Mouse (Mus musculus): ENCODE measurements around the gene Tbc1d1. TPM values are rescaled to one million over a fixed set of nuclear protein-coding genes. Genes with fewer than 3 reads are reported as not detected.
"Not testable (repeated sequence)": the region's sequence is repeated elsewhere in the genome, so short reads cannot be mapped to it uniquely, and the experiment has no call there.

The Tbc1d1 gene
- total RNA-seq, 2 experiments from 2014 or later, result 22.3 to 26.1 TPM

GRCm38 (mm10) chr5:64299508-64300324 lies 143.6 kb downstream of the Tbc1d1 start:
- DNase-seq (ENCODE audit: low spot score in 2 of 2), result no peak

GRCm38 (mm10) chr5:64301246-64301645 lies 145.1 kb downstream of the Tbc1d1 start:
- DNase-seq (ENCODE audit: low spot score in 2 of 2), result no peak

GRCm38 (mm10) chr5:64307289-64307688 lies 151.2 kb downstream of the Tbc1d1 start:
- DNase-seq (ENCODE audit: low spot score in 2 of 2), result no peak

DNA sequence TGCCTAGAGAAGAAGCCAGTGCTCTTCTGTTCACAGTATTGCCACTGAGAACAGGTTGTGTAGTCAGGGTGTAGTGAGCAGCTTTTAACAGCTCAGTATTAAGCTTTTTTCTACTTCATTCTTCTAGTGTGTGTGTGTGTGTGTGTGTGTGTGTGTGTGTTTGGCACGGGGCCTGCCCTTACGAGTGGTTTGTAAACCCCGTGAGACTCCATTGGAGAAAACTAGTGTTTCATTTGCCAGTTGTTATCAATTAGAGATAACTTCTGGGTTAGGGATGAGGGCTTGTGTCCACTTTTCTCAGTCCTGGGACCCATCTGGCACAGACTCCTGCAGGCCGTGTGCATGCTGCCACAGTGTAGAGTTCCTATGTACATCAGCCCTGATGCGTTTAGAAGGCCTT lies 156.2 kb downstream of the Tbc1d1 start:
- no peak for DNase-seq (ENCODE audit: low spot score in 2 of 2)

DNA sequence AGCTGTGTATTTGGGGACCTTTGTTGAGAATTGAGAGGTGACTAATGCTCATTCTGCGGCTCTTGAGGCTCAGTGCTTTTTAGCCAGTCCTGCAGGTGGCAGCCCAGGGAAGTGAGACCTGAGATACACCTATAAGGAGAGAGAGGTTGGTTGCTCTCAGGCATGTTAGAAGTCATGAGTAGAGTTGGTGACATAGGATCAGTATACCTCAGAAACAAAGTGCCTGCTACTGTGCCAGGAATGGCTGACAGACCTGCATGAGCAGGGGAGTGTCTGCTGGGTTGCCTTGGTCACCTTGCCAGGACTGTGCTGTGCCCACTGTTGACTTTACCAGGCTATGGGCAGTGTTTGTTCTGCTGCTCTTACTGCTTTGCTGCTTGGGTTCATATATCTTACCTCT lies 157.4 kb downstream of the Tbc1d1 start:
- no peak for DNase-seq (ENCODE audit: low spot score in 2 of 2)

DNA sequence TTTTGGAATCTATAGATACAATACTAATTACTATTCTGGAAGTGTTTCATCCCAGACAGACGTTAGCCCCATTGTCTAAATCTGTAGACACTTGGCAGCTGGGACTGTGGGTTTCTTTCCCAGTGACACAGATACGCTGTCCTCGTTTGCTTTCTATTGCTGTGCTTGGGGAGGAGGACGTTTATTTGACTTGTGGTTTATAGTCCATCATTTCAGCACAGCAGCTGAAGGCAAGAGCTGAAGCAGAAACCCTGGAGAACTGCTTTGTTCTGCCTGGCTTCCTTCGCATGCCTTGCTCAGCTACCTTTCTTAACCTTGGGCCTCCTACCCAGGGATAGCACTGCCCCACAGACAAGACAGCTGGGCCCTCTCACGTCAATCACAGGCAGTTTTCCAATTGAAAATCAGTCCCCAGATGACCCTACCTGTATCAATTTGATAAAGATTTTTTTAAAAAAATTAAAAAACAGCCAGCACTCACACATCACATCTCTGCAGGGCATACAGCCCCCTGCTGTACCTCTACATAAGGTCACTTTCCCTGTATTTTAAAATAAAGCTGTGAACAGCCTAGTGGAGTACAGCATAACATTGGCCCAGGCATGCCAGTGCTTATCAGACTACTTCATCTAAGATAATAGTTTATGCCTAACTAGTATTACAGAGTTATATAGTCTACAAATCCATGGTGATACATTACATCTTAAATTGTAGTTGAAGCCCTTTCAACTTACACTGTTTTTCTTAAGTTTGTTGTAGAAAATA lies 158.4 kb downstream of the Tbc1d1 start:
- DNase-seq (ENCODE audit: low spot score in 2 of 2), result peak in 1 of 2 experiments; percentile 27

DNA sequence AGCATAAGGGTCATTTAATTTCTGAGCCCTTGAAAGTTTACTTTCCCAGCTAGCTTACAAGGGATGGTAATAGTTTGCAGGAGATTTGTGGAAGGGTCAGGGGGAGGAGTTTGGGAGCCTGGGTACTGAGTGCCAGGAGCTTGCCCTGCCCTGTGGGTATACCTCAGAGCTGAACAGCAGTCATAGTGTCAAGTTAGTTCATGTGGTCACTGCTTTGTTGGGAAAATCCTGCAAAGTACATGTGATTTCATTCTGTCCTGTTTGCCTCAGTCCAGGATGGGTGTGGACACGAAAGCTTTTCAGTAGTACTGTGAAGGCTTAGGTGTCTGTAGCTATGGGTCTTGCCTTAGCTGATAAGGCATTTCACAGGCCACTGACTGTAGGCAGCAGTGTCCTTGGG lies 159.0 kb downstream of the Tbc1d1 start:
- DNase-seq (ENCODE audit: low spot score in 2 of 2), result no peak

DNA sequence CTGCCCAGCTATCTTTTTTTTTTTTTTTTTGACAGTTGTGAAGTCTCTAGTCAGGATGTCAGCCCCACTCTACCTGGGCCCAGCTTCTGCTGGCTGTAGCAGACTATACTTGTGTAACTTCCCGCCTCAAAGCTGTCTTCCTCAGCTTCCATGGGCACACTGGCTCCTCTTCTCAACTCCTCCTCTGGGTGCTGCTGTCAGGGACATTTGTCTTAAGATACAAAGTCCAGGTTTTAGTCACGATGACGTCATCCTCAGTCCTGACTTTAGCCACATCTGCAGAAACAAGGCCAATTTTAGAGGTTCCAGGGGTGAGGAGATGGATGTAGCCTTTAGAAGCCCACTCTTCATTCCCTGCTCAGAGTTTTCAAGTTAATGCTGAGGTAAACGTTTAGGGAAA lies 167.2 kb downstream of the Tbc1d1 start:
- DNase-seq (ENCODE audit: low spot score in 2 of 2), result no peak

DNA sequence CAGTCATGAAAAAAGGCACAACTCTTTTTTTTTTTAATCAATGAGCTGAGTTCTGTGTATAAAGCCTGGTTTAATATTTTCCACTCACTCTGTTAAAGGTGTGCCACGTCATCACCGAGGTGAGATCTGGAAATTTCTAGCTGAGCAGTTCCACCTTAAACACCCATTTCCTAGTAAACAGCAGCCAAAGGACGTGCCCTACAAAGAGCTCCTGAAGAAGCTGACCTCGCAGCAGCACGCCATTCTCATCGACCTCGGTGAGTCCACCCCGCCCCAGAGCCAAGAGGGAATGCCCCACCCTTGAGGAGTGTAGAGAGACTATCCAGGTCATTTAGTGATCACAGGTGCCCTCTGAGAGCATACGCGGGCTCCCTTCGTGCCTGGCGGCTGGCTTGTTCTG lies 168.2 kb downstream of the Tbc1d1 start:
- no peak for DNase-seq (ENCODE audit: low spot score in 2 of 2)

DNA sequence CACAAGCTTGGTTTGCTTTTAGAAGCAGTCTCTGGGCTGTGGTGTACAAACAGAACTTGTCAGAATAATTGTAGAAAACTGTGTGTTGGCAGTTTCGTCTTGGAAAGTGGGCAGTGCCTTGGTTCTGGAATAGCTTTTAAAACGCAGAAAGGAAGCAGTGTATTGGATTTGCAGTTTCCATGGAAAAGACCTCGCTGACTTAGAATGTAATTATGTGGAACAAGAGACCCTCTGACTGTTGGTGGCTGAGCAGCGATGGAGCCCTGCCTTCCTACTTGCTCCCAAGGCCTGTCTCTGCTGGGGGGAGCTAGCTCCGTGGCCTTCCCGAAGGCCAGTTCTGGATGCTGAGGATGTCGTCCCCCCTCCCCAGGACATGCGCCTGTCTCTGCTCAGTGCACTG lies 168.8 kb downstream of the Tbc1d1 start:
- no peak for DNase-seq (ENCODE audit: low spot score in 2 of 2)

GRCm38 (mm10) chr5:64325741-64326355 lies 169.7 kb downstream of the Tbc1d1 start:
- DNase-seq (ENCODE audit: low spot score in 2 of 2), result no peak

DNA sequence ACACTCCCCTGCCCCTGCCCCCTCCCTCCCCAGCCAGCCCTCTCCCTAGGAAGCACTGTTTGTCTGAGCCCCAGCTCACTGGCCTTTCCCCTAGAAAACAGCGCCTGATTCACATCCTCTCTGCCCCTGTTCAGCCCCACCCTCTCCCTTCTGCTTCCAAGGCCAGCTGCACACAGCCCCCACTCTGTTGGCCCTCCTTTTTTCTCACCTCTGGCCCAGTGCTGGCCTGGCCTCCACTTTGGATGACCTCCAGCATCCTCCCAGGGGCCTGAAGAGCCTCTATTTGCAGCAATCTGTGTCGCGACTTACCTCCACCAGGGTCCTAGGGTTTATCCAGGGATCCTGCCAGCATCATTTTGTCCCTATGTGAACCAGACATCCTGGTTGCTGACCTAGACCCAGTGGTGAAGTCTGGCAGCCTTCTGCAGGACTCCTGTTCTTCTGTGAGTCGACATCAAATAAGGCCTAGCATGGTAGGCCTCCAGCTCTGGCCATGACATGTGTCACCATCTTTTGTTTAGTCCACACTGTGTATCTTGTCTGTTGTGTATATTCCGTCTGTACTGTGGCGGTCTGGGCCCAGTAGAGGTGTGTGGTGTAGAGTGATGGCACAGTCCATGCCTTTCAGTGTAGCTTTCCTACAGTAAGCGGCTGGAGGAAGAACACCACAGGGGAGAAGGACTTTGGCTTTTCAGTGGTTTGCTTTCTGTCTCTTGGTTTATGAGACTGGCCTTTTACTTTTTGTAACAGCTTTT lies 170.5 kb downstream of the Tbc1d1 start:
- no peak for DNase-seq (ENCODE audit: low spot score in 2 of 2)

- no peak for DNase-seq (ENCODE audit: low spot score in 2 of 2)
Observed at GRCm38 (mm10) chr5:64327212-64327902, 171.3 kb downstream of the Tbc1d1 start.

GRCm38 (mm10) chr5:64336767-64337408 lies 180.8 kb downstream of the Tbc1d1 start:
- DNase-seq (ENCODE audit: low spot score in 2 of 2), result peak; percentile 42 to 69

DNA sequence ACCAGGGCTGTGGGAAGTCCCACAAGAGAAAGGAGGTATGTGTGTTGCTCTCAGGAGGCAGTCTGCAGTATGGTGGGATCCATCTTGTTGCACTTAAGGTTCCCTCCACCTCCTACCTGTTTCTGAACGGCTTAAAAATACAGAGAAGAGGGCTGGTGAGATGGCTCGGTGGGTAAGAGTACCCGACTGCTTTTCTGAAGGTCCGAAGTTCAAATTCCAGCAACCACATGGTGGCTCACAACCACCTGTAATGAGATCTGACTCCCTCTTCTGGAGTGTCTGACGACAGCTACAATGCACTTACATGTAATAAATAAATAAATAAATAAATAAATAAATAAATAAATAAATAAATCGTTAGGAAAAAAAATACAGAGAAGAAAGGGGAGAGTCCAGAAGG lies 182.7 kb downstream of the Tbc1d1 start:
- DNase-seq (ENCODE audit: low spot score in 2 of 2), result not testable (repeated sequence)

DNA sequence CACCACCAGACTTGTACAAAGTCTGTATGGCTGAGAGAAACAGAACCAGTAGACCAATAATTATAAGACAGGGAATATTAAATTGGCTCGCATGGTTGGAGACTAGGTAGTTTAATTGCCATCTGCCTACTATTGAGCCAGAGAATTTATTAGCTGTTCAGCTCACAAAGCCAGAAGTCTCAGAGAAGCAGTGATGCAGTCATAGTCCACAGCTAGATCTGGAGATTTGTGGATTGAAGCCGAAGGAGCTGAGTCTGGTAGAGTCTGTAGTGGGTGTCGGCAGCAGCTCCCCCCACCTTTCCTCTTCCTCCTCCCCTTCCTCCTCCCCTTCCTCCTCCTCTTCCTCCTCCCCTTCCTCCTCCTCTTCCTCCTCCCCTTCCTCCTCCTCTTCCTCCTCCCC lies 184.3 kb downstream of the Tbc1d1 start:
- no peak for DNase-seq (ENCODE audit: low spot score in 2 of 2)

GRCm38 (mm10) chr5:64341671-64342070 lies 185.6 kb downstream of the Tbc1d1 start:
- no peak for DNase-seq (ENCODE audit: low spot score in 2 of 2)

- no peak for DNase-seq (ENCODE audit: low spot score in 2 of 2)
Observed at GRCm38 (mm10) chr5:64342138-64342537, 186.0 kb downstream of the Tbc1d1 start.

GRCm38 (mm10) chr5:64343972-64344700 lies 188.0 kb downstream of the Tbc1d1 start:
- DNase-seq (ENCODE audit: low spot score in 2 of 2), result no peak

Measured in left cerebral cortex, adult 18-20 months (tissue).